Mouse (Mus musculus): Measurements from ENCODE around the gene Mfsd14a.

The Mfsd14a gene

GRCm38 (mm10) chr3:116653278-116653945 lies 9.1 kb downstream of the Mfsd14a start:
- no peak for DNase-seq (ENCODE audit: inconsistent age in 2 of 2, low spot score in 1 of 2)

DNA sequence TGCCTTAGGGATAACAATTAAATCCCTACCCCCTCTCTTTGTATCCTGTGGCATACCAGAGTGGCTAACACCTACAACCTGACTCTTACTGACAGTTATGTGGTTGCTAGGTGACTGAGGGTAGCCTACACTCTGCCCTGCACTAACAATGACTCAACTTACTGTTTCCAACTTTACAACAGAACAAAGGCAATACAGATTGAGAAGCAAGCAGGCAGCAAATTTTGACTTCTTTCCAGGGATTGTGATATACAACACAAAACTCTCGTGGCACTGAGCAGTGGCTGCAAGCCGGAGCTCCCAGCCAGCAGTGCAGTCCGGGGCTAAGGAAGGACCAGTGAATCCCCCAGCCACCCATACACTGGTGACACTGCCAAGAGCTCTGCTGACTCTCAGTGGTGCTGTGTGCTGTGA lies 10.4 kb downstream of the Mfsd14a start:
- DNase-seq (ENCODE audit: inconsistent age in 2 of 2, low spot score in 1 of 2) = no peak

- DNase-seq (ENCODE audit: inconsistent age in 2 of 2, low spot score in 1 of 2) = no peak
Measured at GRCm38 (mm10) chr3:116650698-116651097, 11.8 kb downstream of the Mfsd14a start.

- no peak for DNase-seq (ENCODE audit: inconsistent age in 2 of 2, low spot score in 1 of 2)
Measured at GRCm38 (mm10) chr3:116648805-116649204, 13.7 kb downstream of the Mfsd14a start.

DNA sequence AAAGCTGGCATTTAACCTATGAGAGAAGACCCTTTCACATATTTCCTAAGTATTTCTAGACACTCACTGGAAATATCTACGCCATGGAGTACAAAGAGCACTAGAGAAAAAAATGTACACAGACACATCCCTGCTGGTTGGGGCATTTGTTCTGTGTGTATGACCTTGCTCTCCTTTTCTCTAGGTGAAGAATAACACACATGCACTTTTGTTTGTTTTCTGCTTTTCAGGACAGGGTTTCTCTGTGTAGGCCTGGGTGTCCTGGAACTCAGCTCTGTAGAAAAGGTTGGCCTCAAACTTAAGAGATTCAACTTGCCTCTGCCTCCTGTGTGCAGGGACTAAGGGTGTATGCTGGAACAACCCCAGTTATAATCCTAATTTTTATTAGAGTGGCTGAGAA lies 16.1 kb downstream of the Mfsd14a start:
- DNase-seq (ENCODE audit: inconsistent age in 2 of 2, low spot score in 1 of 2) = no peak

DNA sequence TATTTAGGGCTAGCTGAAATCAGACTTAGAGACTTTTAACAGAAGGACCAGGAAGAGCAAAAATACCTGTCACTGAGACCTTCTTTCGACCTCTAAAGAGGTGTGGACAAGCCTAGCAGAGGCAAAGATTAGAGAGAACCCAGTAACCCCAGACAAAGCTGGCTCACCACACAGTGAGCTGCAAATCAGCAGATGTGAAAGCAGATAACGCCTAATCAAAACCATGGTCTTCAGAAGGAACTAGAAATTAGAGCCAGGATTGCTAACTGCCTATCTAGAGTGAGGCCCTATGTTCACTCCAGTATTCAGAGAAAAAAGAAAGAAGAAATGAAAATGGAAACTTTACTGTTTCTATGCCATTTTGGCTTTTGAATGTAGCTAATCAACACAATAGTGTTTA lies 20.1 kb downstream of the Mfsd14a start:
- DNase-seq (ENCODE audit: inconsistent age in 2 of 2, low spot score in 1 of 2) = no peak

DNA sequence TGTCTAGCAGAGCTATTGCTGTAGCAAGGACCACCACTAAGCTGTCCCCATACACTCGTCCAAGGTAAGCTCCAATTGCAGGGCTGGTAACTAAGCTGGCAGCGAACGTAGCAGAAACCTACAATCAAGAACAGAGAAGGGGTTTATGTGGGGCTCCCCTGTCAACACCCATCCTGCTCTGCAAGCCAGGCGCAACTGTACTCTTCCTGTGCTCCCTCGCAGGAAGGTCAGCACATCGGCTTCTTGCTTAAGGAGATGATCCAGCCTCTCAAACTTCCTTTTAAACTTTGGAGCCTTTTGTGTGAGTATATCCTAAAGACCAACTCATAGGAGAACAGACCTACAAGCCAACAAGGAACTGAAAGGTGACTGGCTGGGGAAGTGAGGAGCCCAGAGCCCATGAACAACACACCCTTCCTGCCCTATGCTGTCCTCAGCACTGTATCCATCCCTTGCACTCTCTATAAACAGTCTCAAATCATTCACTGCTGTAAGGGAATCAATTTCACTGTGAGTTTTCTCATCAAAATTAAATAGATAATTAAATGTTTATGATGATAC lies 20.6 kb downstream of the Mfsd14a start:
- DNase-seq (ENCODE audit: inconsistent age in 2 of 2, low spot score in 1 of 2) = no peak

DNA sequence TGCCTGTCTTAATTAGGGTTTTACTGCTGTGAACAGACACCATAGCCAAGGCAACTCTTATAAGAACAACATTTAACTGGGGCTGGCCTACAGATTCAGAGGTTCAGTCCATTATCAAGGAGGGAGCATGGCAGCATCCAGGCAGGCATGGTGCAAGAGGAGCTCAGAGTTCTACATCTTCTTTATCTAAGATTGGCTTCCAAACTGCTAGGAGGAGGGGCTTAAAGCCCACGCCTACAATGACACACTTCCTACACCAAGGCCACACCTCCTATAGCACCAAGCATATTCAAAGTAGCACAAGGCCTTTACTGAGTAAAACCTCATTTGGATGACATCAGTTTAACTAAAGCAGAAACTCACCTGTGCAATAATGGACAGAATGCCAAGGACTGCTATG lies 22.5 kb downstream of the Mfsd14a start:
- DNase-seq (ENCODE audit: inconsistent age in 2 of 2, low spot score in 1 of 2) = no peak

- no peak for DNase-seq (ENCODE audit: inconsistent age in 2 of 2, low spot score in 1 of 2)
Measured at GRCm38 (mm10) chr3:116638572-116638971, 23.9 kb downstream of the Mfsd14a start.

- DNase-seq (ENCODE audit: inconsistent age in 2 of 2, low spot score in 1 of 2) = no peak
Measured at GRCm38 (mm10) chr3:116637693-116638476, 24.6 kb downstream of the Mfsd14a start.

- DNase-seq (ENCODE audit: inconsistent age in 2 of 2, low spot score in 1 of 2) = peak in 1 of 2 experiments; percentile 14
Measured at GRCm38 (mm10) chr3:116635799-116636198, 26.7 kb downstream of the Mfsd14a start.

- DNase-seq (ENCODE audit: inconsistent age in 2 of 2, low spot score in 1 of 2) = peak in 1 of 2 experiments; percentile 11
Measured at GRCm38 (mm10) chr3:116634853-116635252, 27.6 kb downstream of the Mfsd14a start.

- DNase-seq (ENCODE audit: inconsistent age in 2 of 2, low spot score in 1 of 2) = no peak
Measured at GRCm38 (mm10) chr3:116634091-116634490, 28.4 kb downstream of the Mfsd14a start.

DNA sequence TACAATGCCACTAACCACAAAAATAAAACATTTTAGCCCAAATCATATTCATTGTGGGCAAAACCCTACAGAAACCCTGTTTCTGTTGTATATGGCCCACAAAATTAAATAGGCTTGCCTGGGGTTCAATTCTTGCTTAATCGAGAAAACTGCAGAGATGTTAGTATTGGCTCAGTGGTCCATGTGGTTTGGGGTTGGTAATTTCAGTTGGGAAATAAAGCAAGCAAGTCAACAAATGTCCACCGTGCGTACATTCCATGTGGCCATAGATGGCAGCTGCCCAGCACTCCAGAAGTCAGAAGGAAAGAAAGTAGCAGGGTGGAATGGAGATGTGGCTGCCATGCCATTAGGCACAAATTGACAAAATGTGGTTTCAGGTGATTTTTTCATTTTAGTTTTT lies 29.5 kb downstream of the Mfsd14a start:
- DNase-seq (ENCODE audit: inconsistent age in 2 of 2, low spot score in 1 of 2) = no peak

GRCm38 (mm10) chr3:116631459-116631858 lies 31.0 kb downstream of the Mfsd14a start:
- DNase-seq (ENCODE audit: inconsistent age in 2 of 2, low spot score in 1 of 2) = no peak

GRCm38 (mm10) chr3:116622641-116623040 lies 39.8 kb downstream of the Mfsd14a start:
- DNase-seq (ENCODE audit: inconsistent age in 2 of 2, low spot score in 1 of 2) = no peak

DNA sequence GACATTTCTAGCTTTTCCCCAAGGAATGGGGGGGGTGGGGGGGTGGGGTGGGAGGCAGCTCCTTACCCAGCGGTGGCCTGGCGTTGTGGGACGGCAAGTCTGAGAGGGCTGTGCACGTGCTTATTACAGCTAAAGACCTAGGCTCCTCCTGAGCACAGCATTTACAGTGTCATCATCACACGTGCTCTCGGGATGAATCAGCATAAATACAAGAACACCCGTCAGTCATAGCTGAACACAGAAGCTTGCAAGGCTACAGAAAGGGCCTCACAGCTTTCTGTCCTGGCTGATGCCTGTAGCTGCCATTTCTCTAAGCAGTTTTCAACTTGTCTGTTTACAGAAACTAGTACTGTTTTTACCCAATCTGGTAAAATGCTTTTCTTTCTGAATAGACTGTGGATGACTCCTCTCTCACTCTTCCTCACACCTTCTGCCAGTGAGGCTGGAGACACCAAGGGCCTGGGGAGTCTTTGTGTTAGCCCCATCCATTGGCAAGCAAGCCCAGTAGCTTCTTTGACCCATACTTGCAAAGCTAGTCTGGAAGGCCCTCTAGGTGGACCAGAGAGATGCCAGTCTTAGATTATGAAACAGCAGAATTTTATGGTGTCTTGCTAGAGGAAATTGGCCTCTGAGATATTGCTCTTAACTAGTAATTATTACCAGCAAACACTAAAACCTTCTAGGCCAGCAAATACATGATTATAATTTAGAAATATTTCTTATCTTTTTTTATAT lies 41.7 kb downstream of the Mfsd14a start:
- DNase-seq (ENCODE audit: inconsistent age in 2 of 2, low spot score in 1 of 2) = no peak

DNA sequence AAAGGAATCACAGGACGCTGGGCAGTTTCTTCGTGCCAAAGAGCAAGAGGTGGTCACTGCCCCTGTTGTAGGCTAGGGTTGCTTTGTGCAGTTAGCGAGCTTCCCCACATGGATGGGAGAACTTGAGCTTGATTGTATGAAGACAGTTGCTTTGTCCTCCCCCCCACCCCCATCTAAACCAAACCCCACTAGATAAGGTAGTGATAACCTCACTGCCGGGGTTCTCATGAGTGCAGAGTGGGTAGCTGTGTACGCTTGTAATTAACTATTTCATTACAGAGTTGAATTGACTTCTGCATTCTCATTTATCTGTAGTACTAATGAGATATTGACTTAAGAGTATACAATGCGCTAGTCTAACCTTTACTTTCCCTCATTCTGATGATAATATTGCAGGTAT lies 43.6 kb downstream of the Mfsd14a start:
- no peak for DNase-seq (ENCODE audit: inconsistent age in 2 of 2, low spot score in 1 of 2)

- DNase-seq (ENCODE audit: inconsistent age in 2 of 2, low spot score in 1 of 2) = no peak
Measured at GRCm38 (mm10) chr3:116615318-116616068, 47.0 kb downstream of the Mfsd14a start.

- no peak for DNase-seq (ENCODE audit: inconsistent age in 2 of 2, low spot score in 1 of 2)
Measured at GRCm38 (mm10) chr3:116614295-116614892, 48.1 kb downstream of the Mfsd14a start, which contains the start of gene Trmt13. TSS of gene Trmt13 (minus strand) at chr3:116614587.
